Mouse (Mus musculus) liver, postnatal 0 days (tissue): ENCODE results near the gene Endou. TPM values are rescaled to one million over a fixed set of nuclear protein-coding genes. Genes with fewer than 3 reads are reported as not detected.

Source experiments
- ATAC-seq: fragments of 200-750 bp; cut with Nextera tagmentation; 2 replicates; pipeline ENCODE4 v1.8.0; 2017; ENCODE audit warnings: mild to moderate bottlenecking, moderate library complexity
- DNase-seq: peaks from one replicate; pipeline ENCODE4 v3.0.0-alpha.2; 2016
- H3K27ac ChIP-seq: fragments of 300-500 bp; sonication (generic); 2 replicates; pipeline ENCODE4 v1.5.1; 2014; ENCODE audit warnings: antibody characterized with exemption, moderate library complexity, mild to moderate bottlenecking, low read depth
- H3K27me3 ChIP-seq: fragments of 300-500 bp; sonication (generic); 2 replicates; pipeline ENCODE4 v1.6.1; 2014; ENCODE audit warnings: low read length, control low read depth, mixed read lengths; ENCODE audit not compliant: insufficient read depth
- H3K36me3 ChIP-seq: fragments of 300-500 bp; sonication (generic); replicated peaks from 2 replicates; pipeline ENCODE4 v1.6.1; 2014; ENCODE audit warnings: mild to moderate bottlenecking, control low read depth, low read length, moderate library complexity, mixed read lengths; ENCODE audit not compliant: insufficient read depth
- H3K4me1 ChIP-seq: fragments of 300-500 bp; sonication (generic); 2 replicates; pipeline ENCODE4 v1.6.1; 2014; ENCODE audit warnings: antibody characterized with exemption, mild to moderate bottlenecking, control low read depth; ENCODE audit not compliant: insufficient read depth
- H3K4me2 ChIP-seq: fragments of 300-500 bp; sonication (generic); 2 replicates; pipeline ENCODE4 v1.6.1; 2014; ENCODE audit warnings: low read depth, mild to moderate bottlenecking, low read length, moderate library complexity, mixed read lengths
- H3K4me3 ChIP-seq: fragments of 300-500 bp; sonication (generic); 2 replicates; pipeline ENCODE4 v1.5.1; 2014; ENCODE audit warnings: low read depth, low read length
- H3K9ac ChIP-seq: fragments of 300-500 bp; sonication (generic); replicated peaks from 2 replicates; pipeline ENCODE4 v1.6.1; 2014; ENCODE audit warnings: mild to moderate bottlenecking, moderate library complexity
- H3K9me3 ChIP-seq: fragments of 300-500 bp; sonication (generic); 2 replicates; pipeline ENCODE4 v1.6.1; 2016; ENCODE audit warnings: mild to moderate bottlenecking, control low read depth, low read length, mixed read lengths
- CTCF ChIP-seq: sonication (generic); IDR thresholded peaks from 2 replicates; pipeline ENCODE4 v1.5.1; 2016; ENCODE audit warnings: antibody characterized with exemption, low read depth
- EP300 ChIP-seq: IDR thresholded peaks from 2 replicates; pipeline ENCODE4 v1.6.1; 2016; ENCODE audit warnings: antibody characterized with exemption, low read depth, mild to moderate bottlenecking
- WGBS: fragments of 180-500 bp; shearing (Covaris S2); extraction: QIAGEN DNeasy Blood & Tissue Kit; methylation state at CpG from one replicate; pipeline ENCODE4 v1.1.7; 2014; ENCODE audit not compliant: insufficient replicate concordance; 5-methylcytosine and 5-hydroxymethylcytosine counted together
- polyA plus RNA-seq: library from polyadenylated mRNA; unstranded; fragments of >200 nt; fragmentation: Nextera tagmentation; extraction: Ambion mirVana; gene quantifications from 2 replicates; pipeline ENCODE4 v1.2.1, GENCODE M21; 2015

The Endou gene
- polyA plus RNA-seq, 1 experiment from 2014 or later = 0.82 TPM

DNA sequence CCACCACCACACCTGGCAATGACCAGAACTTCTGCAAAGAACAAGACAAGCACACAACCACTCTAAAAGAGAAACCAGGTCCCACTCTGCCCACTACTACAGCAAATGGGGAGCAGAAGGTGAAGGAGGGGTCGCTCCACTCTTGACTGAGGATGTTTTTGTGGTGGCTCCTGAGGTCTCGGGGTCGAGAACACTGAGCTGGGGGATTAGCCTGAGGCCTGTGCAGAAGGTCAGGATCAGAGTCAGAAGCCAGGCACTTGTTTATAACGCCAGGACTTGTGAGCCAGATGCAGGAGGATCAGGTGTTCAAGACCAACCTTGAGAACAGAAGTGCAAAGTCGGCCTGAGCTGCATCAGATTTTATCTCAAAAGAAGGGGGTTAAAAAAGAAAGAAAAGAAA, 3.6 kb downstream of the Endou start:
- Histone ChIP-seq H3K4me2 (no peak overlapping the region), H3K27me3 (no peaks in the 10 kb centered on the region), H3K4me1 (0 out of 2 replicates have a peak, but pooled peaks cover 5% of the 10 kb centered on the region), H3K9me3 (no peaks in the 10 kb centered on the region), H3K27ac (no peak overlapping the region; the same call in 1 of the 2 replicates), H3K9ac (no peak overlapping the region), H3K36me3 (no peaks in the 10 kb centered on the region), H3K4me3 (no peak overlapping the region)
- DNase-seq (no peak), ATAC-seq (no peak)
- TF ChIP-seq CTCF (no peak), EP300 (no peak)
- 58% methylated on average over 5 of the region's 5 CpGs for WGBS

DNA sequence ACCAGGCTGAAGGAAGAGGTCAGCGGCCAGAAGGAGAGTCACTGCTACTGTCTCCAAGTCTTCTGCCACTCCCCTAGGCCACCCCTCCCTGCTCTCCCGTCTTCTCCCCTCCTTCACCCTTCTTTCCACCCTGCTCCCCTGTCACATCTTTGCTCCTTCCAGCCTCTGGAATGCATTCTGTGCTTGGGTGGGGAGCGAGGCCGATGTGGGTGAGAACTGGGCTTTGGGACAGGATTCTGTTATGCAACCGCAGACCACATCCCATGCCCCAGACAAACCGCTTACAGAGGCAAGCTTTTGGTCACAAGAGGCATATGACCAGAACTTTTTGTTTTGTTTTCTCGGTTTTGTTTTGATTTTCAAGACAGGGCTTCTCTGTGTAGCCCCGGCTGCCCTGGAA, 4.1 kb downstream of the Endou start:
- no peaks in the 10 kb centered on the region for H3K36me3 ChIP-seq
- 0 out of 2 replicates have a peak, but pooled peaks cover 5% of the 10 kb centered on the region for H3K4me1 ChIP-seq
- TF ChIP-seq EP300 (no peak), CTCF (no peak)
- no peak overlapping the region for H3K4me3 ChIP-seq
- no peak overlapping the region for H3K4me2 ChIP-seq
- no peaks in the 10 kb centered on the region for H3K9me3 ChIP-seq
- ATAC-seq = no peak
- DNase-seq = no peak
- no peaks in the 10 kb centered on the region for H3K27me3 ChIP-seq
- 43% methylated on average over 8 of the region's 8 CpGs for WGBS
- no peak overlapping the region for H3K9ac ChIP-seq
- H3K27ac ChIP-seq = no peak overlapping the region

DNA sequence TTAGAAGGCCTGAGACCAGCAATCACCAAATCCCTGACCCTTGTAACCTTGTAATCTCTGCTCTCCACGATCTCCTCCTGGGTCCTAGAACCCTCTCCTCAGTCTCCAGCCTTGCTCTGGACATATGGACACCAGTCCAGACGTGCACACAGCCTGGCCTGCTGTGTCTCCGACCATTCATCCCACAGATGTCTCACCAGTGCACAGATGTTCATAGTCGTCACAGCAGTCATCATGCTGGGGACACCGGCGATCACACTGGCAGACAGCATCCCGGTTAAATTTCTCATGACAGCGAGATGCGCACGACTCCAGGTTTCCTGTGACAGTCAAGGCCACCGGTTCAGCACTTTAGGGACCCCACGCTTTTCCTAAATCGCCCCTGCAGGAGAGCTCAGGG, 4.8 kb downstream of the Endou start:
- Histone ChIP-seq H3K4me3 (no peak overlapping the region), H3K27me3 (no peaks in the 10 kb centered on the region), H3K9me3 (no peaks in the 10 kb centered on the region), H3K4me1 (0 out of 2 replicates have a peak, but pooled peaks cover 5% of the 10 kb centered on the region), H3K4me2 (no peak overlapping the region), H3K36me3 (no peaks in the 10 kb centered on the region), H3K9ac (no peak overlapping the region), H3K27ac (no peak overlapping the region)
- 78% methylated on average over 13 of the region's 13 CpGs for WGBS
- DNase-seq = no peak
- TF ChIP-seq EP300 (no peak), CTCF (no peak)
- no peak for ATAC-seq

DNA sequence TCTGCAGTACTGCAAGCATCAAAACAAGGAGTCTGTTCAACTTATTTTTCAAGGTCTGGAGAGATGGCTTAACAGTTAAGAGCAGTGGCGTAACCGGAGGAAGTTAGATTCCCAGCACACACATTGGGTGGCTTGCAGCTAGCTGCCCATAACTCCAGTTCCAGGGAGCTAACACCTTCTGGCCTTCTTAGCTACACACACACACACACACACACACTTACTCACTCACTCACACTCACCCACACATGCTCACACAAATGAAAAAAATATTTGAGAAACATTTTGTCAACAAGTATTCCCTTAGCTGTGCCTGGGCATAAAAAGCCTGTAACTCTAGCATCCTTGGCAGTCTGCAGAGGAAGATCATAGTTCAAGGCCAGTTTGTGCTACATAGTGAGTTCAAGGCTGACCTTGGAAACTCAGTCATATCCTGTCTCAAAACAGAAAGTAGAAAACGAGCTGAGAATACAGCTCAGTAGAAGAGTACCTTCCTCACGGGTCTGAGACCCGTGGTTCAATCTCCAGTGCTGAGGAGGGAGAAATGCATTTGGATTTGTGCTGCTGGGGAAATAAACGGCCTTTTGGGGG, 5.8 kb downstream of the Endou start:
- H3K9me3 ChIP-seq = no peaks in the 10 kb centered on the region
- H3K4me2 ChIP-seq = no peak overlapping the region
- H3K27ac ChIP-seq = no peak overlapping the region
- H3K27me3 ChIP-seq = no peaks in the 10 kb centered on the region
- ATAC-seq (no peak), DNase-seq (no peak)
- no peak overlapping the region for H3K4me3 ChIP-seq
- WGBS = 43% methylated on average over 6 of the region's 6 CpGs
- H3K4me1 ChIP-seq = 0 out of 2 replicates have a peak, but pooled peaks cover 5% of the 10 kb centered on the region
- TF ChIP-seq EP300 (no peak), CTCF (no peak)
- no peaks in the 10 kb centered on the region for H3K36me3 ChIP-seq
- no peak overlapping the region for H3K9ac ChIP-seq

DNA sequence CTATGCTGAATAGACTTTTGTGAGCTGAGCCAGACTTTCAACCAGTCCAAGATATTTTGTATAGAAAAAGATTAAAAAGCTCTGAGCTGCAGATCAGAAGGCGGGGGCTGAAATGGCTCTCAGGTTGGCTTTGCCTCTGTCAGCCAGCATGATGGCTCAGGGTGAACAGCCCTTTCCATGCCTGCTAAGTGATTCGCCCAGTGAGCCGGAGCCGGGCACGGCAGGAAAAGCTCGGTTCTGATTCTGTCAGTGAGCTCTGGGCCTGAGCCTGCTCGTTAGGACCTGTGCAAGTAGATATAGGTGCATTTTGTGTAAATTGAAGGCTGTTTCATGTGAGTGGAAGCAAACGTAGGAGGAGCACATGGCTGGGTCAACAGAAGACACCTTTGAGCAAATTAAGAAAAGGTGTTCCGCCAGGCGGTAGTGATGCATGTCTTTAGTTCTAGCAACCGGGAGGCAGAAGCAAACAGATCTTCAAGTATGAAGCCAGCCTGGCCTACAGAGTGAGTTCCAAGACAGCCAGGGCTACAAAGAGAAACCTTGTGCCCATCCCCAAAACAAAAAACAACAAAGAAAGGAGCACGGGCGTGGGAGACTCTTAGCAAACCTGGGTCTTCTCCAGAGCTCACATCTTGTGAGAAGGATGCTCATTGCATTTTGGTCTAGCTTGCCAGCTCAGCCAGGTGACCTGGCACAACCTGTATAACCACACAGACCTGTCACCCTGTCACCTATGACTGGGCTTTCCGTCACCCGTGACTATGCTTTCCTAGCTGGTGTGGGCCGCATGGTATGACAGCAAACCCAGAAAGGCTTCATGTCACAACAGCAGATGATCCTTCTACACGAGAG, 6.6 kb downstream of the Endou start:
- no peak for ATAC-seq
- Histone ChIP-seq H3K9ac (no peak overlapping the region), H3K27ac (no peak overlapping the region), H3K27me3 (no peaks in the 10 kb centered on the region), H3K4me1 (0 out of 2 replicates have a peak, but pooled peaks cover 5% of the 10 kb centered on the region), H3K4me2 (no peak overlapping the region), H3K4me3 (no peak overlapping the region), H3K36me3 (no peaks in the 10 kb centered on the region), H3K9me3 (no peaks in the 10 kb centered on the region)
- DNase-seq = no peak
- 78% methylated on average over 17 of the region's 17 CpGs for WGBS
- TF ChIP-seq EP300 (no peak), CTCF (no peak)

DNA sequence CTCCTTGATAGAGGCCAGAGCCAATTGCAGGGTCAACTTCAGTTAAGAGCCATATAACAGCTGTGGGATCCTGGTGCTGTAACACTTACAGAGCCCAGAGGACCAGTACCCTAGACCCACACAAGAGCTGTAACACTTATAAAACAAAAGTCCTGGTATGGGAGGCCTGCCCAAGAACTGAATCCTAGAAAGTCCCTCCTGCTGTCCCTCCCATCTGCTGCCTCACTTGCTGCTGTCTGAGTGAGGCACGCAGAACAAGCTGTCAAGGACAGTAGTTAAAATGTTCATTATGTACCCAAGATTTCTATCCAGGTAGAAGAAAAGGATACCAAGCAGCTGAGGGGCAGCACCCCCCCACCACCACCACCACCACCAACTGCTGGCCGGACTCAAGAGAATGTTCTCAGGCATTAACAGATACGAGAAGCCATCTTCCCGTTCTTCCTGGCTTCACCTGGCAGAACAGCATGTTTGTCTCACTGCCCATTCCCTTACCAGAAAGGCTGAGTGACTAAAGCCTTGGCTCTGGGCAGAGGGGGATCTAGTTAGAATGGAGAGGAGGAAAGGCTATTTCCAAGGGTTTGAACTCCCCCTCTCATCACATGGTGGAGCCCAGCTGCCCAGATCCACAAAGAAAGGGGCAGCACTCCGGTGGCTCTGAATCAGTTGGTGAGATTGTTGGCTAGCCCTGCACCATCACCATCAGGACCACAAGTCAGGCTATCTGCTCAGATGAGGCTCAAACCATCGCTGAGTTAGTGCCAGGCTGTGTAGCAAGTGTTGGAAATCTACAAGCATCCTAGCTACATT, 7.4 kb downstream of the Endou start:
- TF ChIP-seq CTCF = no peak
- no peak for TF ChIP-seq EP300
- WGBS = 79% methylated on average over 6 of the region's 6 CpGs
- Histone ChIP-seq H3K4me3 (no peak overlapping the region), H3K4me1 (0 out of 2 replicates have a peak, but pooled peaks cover 5% of the 10 kb centered on the region), H3K27me3 (no peaks in the 10 kb centered on the region), H3K9me3 (no peaks in the 10 kb centered on the region), H3K27ac (no peak overlapping the region), H3K4me2 (no peak overlapping the region), H3K9ac (no peak overlapping the region), H3K36me3 (no peaks in the 10 kb centered on the region)
- DNase-seq = no peak
- no peak for ATAC-seq
